Mouse (Mus musculus): ENCODE results near the gene Ank. TPM values are rescaled to one million over a fixed set of nuclear protein-coding genes. Genes with fewer than 3 reads are reported as not detected.
"Not testable (repeated sequence)": the region's sequence is repeated elsewhere in the genome, so short reads cannot be mapped to it uniquely, and the experiment has no call there.

Gene Ank
- polyA plus RNA-seq, 1 experiment from 2014 or later = 15.3 TPM

DNA sequence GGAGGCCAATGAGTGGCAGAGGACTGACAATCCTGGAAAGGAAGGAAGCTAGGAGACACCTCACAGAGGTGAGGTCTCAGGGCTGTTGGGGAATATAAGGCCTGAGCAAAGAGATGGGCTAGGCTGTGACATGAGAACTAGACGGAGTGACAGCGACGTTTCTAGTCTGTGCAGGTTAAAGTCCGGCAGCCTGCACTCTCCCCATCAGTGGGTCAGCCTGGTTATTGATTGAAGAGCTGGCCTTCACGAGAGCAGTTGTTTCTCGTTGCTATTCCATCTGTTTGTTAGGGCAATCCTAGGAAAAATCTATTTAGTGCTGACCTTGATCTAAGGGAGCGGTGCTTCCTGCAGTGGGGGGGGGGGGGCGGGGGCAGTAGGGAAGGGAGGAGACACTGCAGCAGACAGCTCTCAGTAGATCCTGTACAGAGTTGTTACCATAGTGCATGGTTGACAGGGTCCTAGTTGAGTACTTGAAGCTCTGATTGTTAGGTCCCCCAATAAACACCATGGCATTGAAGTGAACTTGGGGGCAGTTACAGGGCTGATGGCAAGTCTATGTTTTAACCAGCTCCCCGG is 21.6 kb upstream of the Ank start:
- H3K9ac ChIP-seq = no peak overlapping the region
- no peaks in the 10 kb centered on the region for H3K27me3 ChIP-seq (replicated peaks)
- H3K4me3 ChIP-seq (replicated peaks) = no peak overlapping the region
- no peak for ATAC-seq (ENCODE audit: insufficient read depth, low FRiP score, low read depth)
- no peaks in the 10 kb centered on the region for H3K4me1 ChIP-seq
- no peak overlapping the region for H3K4me2 ChIP-seq
- 67% methylated on average over 8 of the region's 9 CpGs for WGBS
- no peaks in the 10 kb centered on the region for H3K9me3 ChIP-seq
- no peak overlapping the region for H3K27ac ChIP-seq
- H3K36me3 ChIP-seq = no peaks in the 10 kb centered on the region

DNA sequence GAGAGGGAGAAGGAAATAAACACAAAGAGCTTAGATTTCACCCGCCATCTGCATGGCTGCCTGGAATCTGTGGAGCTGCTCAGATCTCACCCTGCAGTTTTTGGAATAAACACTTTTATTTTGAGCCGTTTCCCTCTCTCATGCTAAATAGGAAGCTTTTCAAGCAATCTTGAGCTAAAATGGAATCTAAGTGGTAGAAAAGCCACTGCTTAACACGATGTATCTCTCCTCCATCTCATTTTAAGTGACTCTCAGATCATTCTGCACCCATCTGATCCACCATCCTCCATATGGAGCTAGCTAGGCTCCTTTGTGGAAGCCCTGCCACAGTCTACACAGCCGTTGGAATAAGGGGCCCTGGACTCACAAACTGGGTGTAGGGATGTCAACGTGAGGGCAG is 15.8 kb upstream of the Ank start:
- 65% methylated on average over 5 of the region's 5 CpGs for WGBS
- no peak for ATAC-seq (ENCODE audit: insufficient read depth, low FRiP score, low read depth)

DNA sequence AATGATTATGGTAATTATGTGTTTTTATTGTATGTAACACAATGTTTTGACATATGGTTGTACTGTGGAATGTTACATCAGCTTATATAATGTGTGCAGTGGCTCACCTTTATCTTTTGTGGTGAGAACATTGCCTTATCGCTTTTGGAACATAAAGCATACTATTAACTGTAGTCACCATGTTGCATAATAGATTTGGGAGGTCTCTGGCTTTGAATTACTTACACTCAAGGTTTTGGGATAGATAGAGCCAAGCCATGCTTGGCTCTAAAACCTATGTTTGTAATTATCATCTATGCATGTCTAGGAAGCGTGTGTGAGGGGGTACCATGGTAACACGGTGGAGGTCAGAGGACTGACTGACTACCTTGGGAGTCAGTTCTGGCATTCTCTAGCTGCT is 14.7 kb upstream of the Ank start:
- 83% methylated on average over 3 of the region's 3 CpGs for WGBS
- no peak overlapping the region for H3K4me2 ChIP-seq
- H3K4me1 ChIP-seq = no peaks in the 10 kb centered on the region
- H3K27me3 ChIP-seq (replicated peaks) = no peaks in the 10 kb centered on the region
- no peaks in the 10 kb centered on the region for H3K36me3 ChIP-seq
- no peaks in the 10 kb centered on the region for H3K9me3 ChIP-seq
- no peak overlapping the region for H3K27ac ChIP-seq
- H3K9ac ChIP-seq = no peak overlapping the region
- no peak overlapping the region for H3K4me3 ChIP-seq (replicated peaks)
- ATAC-seq (ENCODE audit: insufficient read depth, low FRiP score, low read depth) = no peak

More for the DNA sequence above, 15.8 kb upstream of the Ank start:
- Histone ChIP-seq H3K27me3 (replicated peaks) (no peaks in the 10 kb centered on the region), H3K4me3 (replicated peaks) (no peak overlapping the region), H3K9ac (no peak overlapping the region), H3K36me3 (no peaks in the 10 kb centered on the region), H3K4me2 (no peak overlapping the region), H3K27ac (no peak overlapping the region), H3K9me3 (no peaks in the 10 kb centered on the region), H3K4me1 (no peaks in the 10 kb centered on the region)

DNA sequence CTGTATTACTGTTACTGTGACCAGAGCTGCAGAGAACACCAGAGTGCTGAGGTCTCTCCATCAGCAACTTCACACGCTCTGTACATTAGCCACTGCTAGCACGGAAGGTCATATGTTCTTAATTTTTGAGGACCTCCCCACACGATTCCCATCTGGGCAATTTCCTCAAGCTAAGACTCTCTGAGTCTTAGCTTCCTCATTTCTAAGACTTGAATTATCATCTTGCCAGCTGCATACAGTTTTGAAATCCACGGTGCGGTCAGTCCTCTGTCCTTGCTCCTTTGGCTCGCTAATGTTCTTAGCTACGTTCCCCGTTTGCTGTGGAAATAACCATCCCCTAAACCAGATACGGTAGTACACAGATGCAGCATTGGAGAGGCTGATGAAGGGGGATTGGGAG is 14.0 kb upstream of the Ank start:
- no peaks in the 10 kb centered on the region for H3K4me1 ChIP-seq
- WGBS = 72% methylated on average over 9 of the region's 9 CpGs
- H3K36me3 ChIP-seq = no peaks in the 10 kb centered on the region
- no peaks in the 10 kb centered on the region for H3K9me3 ChIP-seq
- H3K27ac ChIP-seq = no peak overlapping the region
- no peak overlapping the region for H3K4me3 ChIP-seq (replicated peaks)
- no peaks in the 10 kb centered on the region for H3K27me3 ChIP-seq (replicated peaks)
- H3K9ac ChIP-seq = no peak overlapping the region
- ATAC-seq (ENCODE audit: insufficient read depth, low FRiP score, low read depth) = no peak
- no peak overlapping the region for H3K4me2 ChIP-seq

DNA sequence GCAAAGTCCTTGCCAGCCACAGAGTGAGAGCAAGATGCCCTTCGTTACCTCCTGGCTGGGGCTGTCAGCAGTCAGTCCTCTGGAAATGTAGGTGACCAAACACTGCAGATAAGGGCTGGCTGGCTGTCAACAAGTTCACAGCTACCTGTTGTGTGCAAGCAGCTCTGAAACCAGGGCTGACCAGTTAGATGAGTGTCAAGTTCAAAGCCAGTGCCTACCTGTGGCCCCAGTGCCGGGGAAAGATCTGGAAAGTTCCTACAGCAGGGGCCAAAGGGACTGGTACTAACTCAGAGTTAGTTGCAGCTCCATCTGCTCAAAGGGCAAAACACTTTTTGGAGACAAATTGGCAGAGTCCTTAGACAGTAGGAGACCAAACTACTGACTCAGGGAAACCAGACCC is 9.5 kb upstream of the Ank start:
- no peak overlapping the region for H3K27ac ChIP-seq
- H3K9me3 ChIP-seq = no peaks in the 10 kb centered on the region
- H3K27me3 ChIP-seq (replicated peaks) = no peaks in the 10 kb centered on the region
- no peak overlapping the region for H3K9ac ChIP-seq
- H3K4me2 ChIP-seq = no peak overlapping the region
- WGBS = 70% methylated on average over 2 of the region's 2 CpGs
- no peak for ATAC-seq (ENCODE audit: insufficient read depth, low FRiP score, low read depth)
- H3K36me3 ChIP-seq = no peaks in the 10 kb centered on the region
- no peak overlapping the region for H3K4me3 ChIP-seq (replicated peaks)
- H3K4me1 ChIP-seq = peaks cover 5% of the 10 kb centered on the region; the same call in 1 of the 2 replicates

DNA sequence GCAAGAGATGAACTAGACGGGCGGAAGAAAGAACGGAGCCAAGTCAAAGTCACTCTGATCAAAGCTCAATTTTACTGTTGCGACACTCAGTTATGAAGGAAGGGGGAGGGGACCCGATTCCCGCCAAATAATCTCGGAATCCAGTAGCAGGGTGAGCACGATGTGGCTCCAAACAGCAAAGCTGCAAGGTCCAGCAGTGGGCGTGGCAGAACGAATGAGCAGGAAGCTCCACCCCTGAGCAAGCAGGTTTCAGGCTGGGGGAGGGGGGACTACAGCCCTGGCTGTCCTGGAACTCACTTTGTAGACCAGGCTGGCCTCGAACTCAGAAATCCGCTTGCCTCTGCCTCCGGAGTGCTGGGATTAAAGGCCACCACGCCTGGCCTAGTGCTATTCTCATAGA is 6.7 kb upstream of the Ank start:
- H3K9me3 ChIP-seq; ATAC-seq (ENCODE audit: insufficient read depth, low FRiP score, low read depth); H3K4me1 ChIP-seq; H3K27me3 ChIP-seq (replicated peaks); H3K27ac ChIP-seq; H3K4me2 ChIP-seq; H3K36me3 ChIP-seq; H3K4me3 ChIP-seq (replicated peaks); H3K9ac ChIP-seq: not testable (repeated sequence)
- 48% methylated on average over 14 of the region's 14 CpGs for WGBS

DNA sequence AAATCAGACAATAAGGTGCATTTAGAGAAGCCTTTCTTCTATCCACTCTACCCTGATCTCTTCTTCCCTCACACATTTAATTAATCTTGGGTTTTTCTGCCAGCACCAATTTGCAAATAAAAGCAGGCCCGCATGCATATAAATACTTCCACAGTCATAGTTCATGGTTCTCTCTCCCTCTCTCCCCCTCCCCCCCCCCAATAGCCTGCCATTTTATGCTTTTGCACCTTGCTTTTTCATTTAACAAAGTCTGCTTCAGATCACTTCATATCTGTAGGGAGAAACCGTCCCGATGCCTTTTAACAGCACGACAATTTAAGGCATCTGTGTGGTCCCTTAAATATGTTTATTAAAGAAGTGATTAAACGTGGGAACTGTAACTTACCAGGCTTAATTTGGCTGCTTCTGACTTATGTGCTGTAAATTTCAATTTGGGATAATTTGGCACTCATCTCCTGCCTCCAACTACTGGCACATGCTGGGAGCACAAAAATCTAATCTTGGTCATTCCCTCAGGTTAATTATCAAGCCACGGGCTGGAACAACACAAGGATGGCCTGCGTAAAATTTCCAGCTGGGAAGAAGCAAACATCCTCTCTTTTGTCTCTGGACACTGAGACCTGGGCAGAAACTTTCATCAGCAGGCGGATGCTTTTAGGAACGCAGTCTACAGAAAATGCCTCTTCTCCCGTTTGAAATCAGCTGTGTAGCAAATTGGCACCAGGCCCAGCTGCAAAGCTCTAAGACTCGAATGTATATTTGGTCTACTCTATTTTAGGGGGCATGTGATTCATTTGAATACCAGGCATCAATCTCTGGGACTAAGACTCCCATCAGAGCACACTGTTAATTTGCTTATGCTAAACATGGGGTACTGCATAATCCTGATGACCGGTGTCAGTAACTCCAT is 4.9 kb upstream of the Ank start:
- WGBS = 37% methylated on average over 12 of the region's 12 CpGs
- H3K9me3 ChIP-seq = no peaks in the 10 kb centered on the region
- H3K9ac ChIP-seq = no peak overlapping the region
- no peak overlapping the region for H3K4me3 ChIP-seq (replicated peaks)
- ATAC-seq (ENCODE audit: insufficient read depth, low FRiP score, low read depth) = no peak
- H3K27ac ChIP-seq = no peak overlapping the region
- no peaks in the 10 kb centered on the region for H3K27me3 ChIP-seq (replicated peaks)
- peaks cover 9% of the 10 kb centered on the region; the same call in 1 of the 2 replicates for H3K4me1 ChIP-seq
- H3K4me2 ChIP-seq = no peak overlapping the region
- H3K36me3 ChIP-seq = no peaks in the 10 kb centered on the region

DNA sequence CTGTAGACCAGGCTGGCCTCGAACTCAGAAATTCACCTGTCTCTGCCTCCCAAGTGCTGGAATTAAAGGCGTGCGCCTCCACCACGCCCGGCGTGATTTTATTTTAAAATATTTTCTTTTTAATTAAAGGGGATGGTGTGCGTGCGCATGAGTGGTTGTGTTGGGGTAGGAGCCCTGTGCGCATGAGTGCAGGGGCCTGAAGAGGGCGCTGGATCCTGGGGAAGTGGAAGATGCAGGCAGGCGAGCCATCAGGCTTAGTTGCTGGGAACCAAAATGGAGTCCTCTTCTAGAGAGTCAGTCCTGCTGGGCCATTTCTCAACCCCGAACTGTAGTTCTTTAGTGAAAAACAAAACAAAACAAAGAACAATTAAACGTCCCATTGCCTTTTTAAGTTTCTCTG is 2.6 kb upstream of the Ank start:
- no peaks in the 10 kb centered on the region for H3K27me3 ChIP-seq (replicated peaks)
- WGBS = 92% methylated on average over 13 of the region's 13 CpGs
- no peak overlapping the region for H3K4me2 ChIP-seq
- H3K4me3 ChIP-seq (replicated peaks) = no peak overlapping the region
- H3K9me3 ChIP-seq = no peaks in the 10 kb centered on the region
- H3K9ac ChIP-seq = no peak overlapping the region
- ATAC-seq (ENCODE audit: insufficient read depth, low FRiP score, low read depth) = no peak
- peaks cover 9% of the 10 kb centered on the region; the same call in 1 of the 2 replicates for H3K4me1 ChIP-seq
- H3K36me3 ChIP-seq = no peaks in the 10 kb centered on the region
- H3K27ac ChIP-seq = no peak overlapping the region

DNA sequence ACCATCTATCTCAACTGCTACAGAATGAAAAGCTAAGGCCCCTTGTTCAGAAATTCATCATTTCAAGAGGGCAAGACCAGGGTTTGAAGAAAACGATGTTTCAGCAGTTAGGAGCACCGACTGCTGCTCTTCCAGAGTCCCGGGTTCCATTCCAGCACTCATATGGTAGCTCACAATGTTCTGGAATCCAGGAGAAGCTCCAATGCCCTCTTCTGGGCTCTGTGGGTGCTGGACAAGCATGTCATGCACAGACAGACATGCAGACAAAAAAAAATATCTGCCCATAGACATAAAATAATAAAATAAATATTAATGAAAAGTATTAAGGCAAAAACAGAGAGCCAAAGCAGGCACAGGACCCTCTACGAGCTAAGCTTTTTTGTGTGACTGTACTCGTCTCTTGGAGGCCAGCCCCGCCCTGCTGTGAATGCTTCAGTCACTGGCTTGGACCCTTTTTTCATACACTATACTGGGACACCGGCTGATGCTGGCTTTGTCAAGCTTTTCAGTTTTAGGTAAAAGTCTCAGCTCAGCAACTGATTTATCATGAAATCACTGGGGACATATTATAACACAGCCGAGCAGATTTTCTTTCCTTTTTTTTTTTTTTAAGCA is 979 bp upstream of the Ank start:
- H3K9ac ChIP-seq = no peak overlapping the region
- WGBS = 27% methylated on average over 8 of the region's 8 CpGs

DNA sequence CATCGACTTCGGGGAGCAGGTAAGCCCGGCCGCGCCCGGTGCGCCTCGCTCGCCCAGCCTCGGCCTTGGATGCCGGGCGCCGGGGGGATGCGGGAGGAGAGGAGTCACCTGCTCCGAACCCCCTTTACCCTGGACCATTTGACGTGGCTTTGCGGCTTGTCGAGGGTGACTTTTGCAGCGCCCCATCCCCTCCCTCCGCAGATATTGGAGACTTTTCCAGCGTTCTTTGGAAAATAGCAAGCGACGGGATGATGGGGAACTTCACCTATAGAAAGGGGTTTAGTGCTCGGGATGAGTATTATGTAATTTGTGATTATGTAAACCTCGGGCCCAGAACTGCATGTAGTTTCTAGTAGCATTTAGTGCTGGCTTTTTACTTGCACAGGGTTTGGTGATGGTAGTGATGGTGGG is 609 bp downstream of the Ank start:
- 0 out of 2 replicates have a peak, but pooled peaks cover 4% of the 10 kb centered on the region for H3K4me1 ChIP-seq
- H3K4me3 ChIP-seq (replicated peaks) = peak overlapping the region; percentile 74
- peak overlapping the region; percentile 68 for H3K9ac ChIP-seq
- H3K4me2 ChIP-seq = peak overlapping the region; percentile 93
- 2% methylated on average over 25 of the region's 25 CpGs for WGBS
- no peaks in the 10 kb centered on the region for H3K36me3 ChIP-seq
- ATAC-seq (ENCODE audit: insufficient read depth, low FRiP score, low read depth) = peak; percentile 29; the same call in 1 of the 2 replicates
- no peaks in the 10 kb centered on the region for H3K27me3 ChIP-seq (replicated peaks)
- H3K27ac ChIP-seq = peak overlapping the region; percentile 83
- no peaks in the 10 kb centered on the region for H3K9me3 ChIP-seq

More for the DNA sequence above, 979 bp upstream of the Ank start:
- H3K4me2 ChIP-seq = peak overlapping the region; percentile 93
- H3K4me3 ChIP-seq (replicated peaks) = peak overlapping the region; percentile 74
- H3K27ac ChIP-seq = peak overlapping the region; percentile 83; the same call in 1 of the 2 replicates
- H3K36me3 ChIP-seq = no peaks in the 10 kb centered on the region
- ATAC-seq (ENCODE audit: insufficient read depth, low FRiP score, low read depth) = no peak
- no peaks in the 10 kb centered on the region for H3K27me3 ChIP-seq (replicated peaks)
- H3K9me3 ChIP-seq = no peaks in the 10 kb centered on the region
- peaks cover 9% of the 10 kb centered on the region; the same call in 1 of the 2 replicates for H3K4me1 ChIP-seq

DNA sequence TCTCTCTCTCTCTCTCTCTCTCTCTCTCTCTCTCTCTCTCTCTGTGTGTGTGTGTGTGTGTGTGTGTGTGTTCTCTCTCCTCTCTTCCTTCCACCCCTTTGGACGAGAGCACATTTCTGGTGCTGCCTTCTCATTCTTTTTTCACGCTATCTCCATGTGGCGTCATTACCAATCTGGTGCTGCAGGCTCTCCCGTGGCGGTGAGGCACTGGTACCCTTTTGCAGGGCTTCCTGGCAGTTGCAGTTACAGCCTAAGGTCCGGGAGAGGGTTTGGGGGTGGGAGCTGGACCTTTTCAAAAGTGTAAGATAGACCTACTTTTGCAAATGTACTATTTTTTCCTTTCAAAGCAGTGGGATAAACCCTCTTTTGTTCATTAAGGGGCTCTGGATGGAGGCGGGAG is 1.2 kb downstream of the Ank start:
- WGBS = 24% methylated on average over 7 of the region's 7 CpGs
- no peaks in the 10 kb centered on the region for H3K27me3 ChIP-seq (replicated peaks)
- no peak for ATAC-seq (ENCODE audit: insufficient read depth, low FRiP score, low read depth)
- H3K4me2 ChIP-seq = peak overlapping the region; percentile 93
- H3K36me3 ChIP-seq = no peaks in the 10 kb centered on the region
- H3K4me3 ChIP-seq (replicated peaks) = peak overlapping the region; percentile 74
- 0 out of 2 replicates have a peak, but pooled peaks cover 4% of the 10 kb centered on the region for H3K4me1 ChIP-seq
- H3K9ac ChIP-seq = no peak overlapping the region; the same call in 1 of the 2 replicates
- no peak overlapping the region for H3K27ac ChIP-seq
- no peaks in the 10 kb centered on the region for H3K9me3 ChIP-seq
